Mouse (Mus musculus) layer of hippocampus, postnatal 14 days (tissue): ENCODE measurements around the gene Spg21. TPM values are rescaled to one million over a fixed set of nuclear protein-coding genes. Genes with fewer than 3 reads are reported as not detected.

Experiments used
- DNase-seq, 2 experiments: peaks; one replicate each; pipeline ENCODE4 v3.0.0; 2021 to 2022; ENCODE audit warnings: low spot score in 2 of 2, mixed read lengths in 1 of 2
- total RNA-seq, 2 experiments: library from RNA; stranded (reverse); gene quantifications; 2 replicates each; pipeline ENCODE4 v1.2.3; 2021

Gene Spg21
- total RNA-seq, 2 experiments from 2014 or later, result 25.4 to 27.1 TPM

- DNase-seq, result no peak
Measured at GRCm38 (mm10) chr9:65535191-65535722, 74.5 kb downstream of the Spg21 start.

- DNase-seq, result no peak
Measured at GRCm38 (mm10) chr9:65535789-65536469, 75.2 kb downstream of the Spg21 start.

GRCm38 (mm10) chr9:65536491-65536890 is 75.7 kb downstream of the Spg21 start:
- no peak for DNase-seq

Other genes with a start within 250 kb of the Spg21 start
- gene Cilp, start 195.8 kb upstream of the Spg21 start, total RNA-seq, result under 1 TPM; 0.07 to 0.14 TPM
- gene Clpx, start 166.7 kb upstream of the Spg21 start, total RNA-seq, result 10 to 100 TPM; 30.4 to 30.8 TPM
- 10 to 100 TPM; 22.4 to 27.2 TPM for gene Pdcd7, start 114.8 kb upstream of the Spg21 start, total RNA-seq
- gene Ubap1l, start 99.9 kb upstream of the Spg21 start, total RNA-seq, result 1 to 10 TPM; 3.8 to 6.5 TPM
- under 1 TPM; 0.21 to 0.25 TPM for gene Kbtbd13, start 69.3 kb upstream of the Spg21 start, total RNA-seq
- 1 to 10 TPM; 3.6 to 4.8 TPM for gene Rasl12, start 62.4 kb upstream of the Spg21 start, total RNA-seq
- gene Slc51b, start 38.0 kb upstream of the Spg21 start, total RNA-seq, result not detected
- gene Mtfmt, start 25.2 kb upstream of the Spg21 start, total RNA-seq, result 10 to 100 TPM; 18.4 to 18.8 TPM
- gene Ankdd1a, start 59.2 kb downstream of the Spg21 start, total RNA-seq, result 1 to 10 TPM; 1.7 to 1.9 TPM
- gene Plekho2, start 119.1 kb downstream of the Spg21 start, total RNA-seq, result 1 to 10 TPM; 7.5 to 9.4 TPM
- gene Pif1, start 126.2 kb downstream of the Spg21 start, total RNA-seq, result under 1 TPM; 0.67 to 0.69 TPM
- gene Rbpms2, start 168.7 kb downstream of the Spg21 start, total RNA-seq, result 1 to 10 TPM; 2.1 to 2.3 TPM
- 100 to 1,000 TPM; 213 to 221 TPM for gene Oaz2, start 207.1 kb downstream of the Spg21 start, total RNA-seq